Mouse (Mus musculus) heart, adult 11 months (tissue): ENCODE measurements around the gene Gdpgp1.

ENCODE experiments used
- DNase-seq: peaks from one replicate; pipeline ENCODE4 v3.0.0; 2022

Gdpgp1 gene

GRCm38 (mm10) chr7:80199851-80200587 lies 32.6 kb upstream of the Gdpgp1 start:
- peak; percentile 81 for DNase-seq

GRCm38 (mm10) chr7:80200588-80200945 lies 32.1 kb upstream of the Gdpgp1 start:
- peak; percentile 85 for DNase-seq

DNA sequence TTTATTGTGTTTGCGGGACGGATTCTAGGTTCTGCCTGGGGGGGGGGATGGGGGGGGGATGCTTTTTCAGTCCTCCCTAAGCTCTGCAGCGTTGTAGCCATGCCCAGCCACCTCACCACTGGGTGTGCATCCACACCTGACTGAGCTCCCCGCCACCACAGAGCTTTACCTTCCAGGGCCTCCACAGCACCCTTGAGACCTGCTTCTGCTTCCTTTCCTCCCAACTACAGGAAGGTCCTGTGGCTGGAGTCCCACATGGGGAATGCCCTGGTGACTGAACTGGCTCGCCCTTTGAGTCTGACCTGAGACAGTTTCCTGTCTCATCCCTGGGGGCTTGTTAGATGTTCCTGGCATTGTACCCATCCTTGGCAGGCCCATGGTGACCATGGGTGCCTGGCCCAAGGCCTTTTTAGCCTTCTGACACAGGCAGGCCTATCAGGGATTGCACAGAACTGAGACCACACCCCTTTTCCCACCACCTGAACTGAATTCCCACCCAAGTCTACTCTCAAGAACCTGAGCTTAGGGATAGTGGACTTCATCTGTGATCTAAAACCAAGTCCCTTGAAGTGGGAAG lies 31.6 kb upstream of the Gdpgp1 start:
- DNase-seq: peak; percentile 94

GRCm38 (mm10) chr7:80201888-80202540 lies 30.7 kb upstream of the Gdpgp1 start:
- DNase-seq: peak; percentile 90

GRCm38 (mm10) chr7:80202961-80203360 lies 29.7 kb upstream of the Gdpgp1 start:
- peak; percentile 81 for DNase-seq

DNA sequence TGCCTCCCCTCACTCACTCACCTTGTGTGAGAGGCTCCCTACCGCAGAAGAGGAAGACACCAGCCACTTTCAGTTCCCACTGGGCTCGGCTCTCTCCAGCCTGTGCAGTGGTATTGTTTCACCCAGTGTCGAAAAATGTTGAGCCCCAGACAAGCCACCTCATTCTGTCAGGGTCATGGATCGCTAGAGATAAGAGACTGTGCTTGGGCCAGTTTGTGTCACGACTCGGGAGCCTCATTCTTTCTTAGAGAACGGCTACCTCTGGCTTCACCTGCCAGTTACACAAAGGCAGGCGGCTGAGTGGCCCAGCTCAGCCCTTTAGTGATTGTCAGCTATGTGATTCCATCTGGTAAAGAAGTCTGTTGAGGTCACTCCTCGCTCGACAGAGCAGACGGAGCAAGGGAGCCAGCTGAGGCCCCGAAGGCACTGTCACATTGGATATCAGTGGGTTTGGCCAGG lies 29.0 kb upstream of the Gdpgp1 start:
- peak; percentile 93 for DNase-seq

DNA sequence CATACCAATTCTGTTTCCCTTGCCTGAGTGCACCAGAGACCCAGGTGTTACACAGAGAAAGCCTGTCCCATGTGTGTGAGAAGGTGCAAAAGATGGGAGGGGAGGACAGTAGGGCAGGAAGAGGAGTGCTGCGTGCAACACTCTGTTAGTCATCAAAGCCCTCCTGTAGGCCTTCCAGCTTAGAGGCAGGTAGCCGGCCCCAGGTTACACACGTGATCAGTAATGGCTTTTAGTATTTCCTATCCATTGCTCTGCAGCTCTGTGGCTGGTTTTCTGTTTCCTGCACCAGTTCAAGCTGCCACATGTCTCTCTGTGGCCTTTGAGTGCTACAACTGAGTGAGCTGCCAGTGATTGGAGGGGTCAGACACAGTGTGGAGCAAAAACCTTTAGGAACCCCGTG lies 28.3 kb upstream of the Gdpgp1 start:
- peak; percentile 85 for DNase-seq

DNA sequence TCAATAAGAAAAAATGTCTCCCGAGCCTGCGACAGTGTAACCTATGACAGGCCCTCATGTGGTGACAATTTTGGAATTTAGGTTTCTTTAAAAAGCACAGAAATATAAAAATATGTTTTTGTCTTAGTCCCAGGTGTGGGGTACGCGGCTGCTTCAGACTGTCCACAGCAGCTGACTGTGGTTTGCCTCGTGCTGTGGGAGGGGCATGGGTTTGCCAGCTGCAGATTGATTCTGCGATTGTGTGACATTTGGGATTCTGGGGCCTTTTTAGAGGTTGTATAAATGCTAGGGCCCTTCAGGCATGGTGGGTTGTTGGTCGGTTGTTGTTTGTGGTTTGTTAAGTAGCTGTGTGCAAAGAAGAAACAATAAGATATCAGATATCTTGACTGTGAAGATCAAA lies 27.7 kb upstream of the Gdpgp1 start:
- DNase-seq: peak; percentile 78

- peak; percentile 83 for DNase-seq
Measured at GRCm38 (mm10) chr7:80205705-80206589, 26.7 kb upstream of the Gdpgp1 start.

GRCm38 (mm10) chr7:80207314-80207731 lies 25.3 kb upstream of the Gdpgp1 start:
- no peak for DNase-seq

DNA sequence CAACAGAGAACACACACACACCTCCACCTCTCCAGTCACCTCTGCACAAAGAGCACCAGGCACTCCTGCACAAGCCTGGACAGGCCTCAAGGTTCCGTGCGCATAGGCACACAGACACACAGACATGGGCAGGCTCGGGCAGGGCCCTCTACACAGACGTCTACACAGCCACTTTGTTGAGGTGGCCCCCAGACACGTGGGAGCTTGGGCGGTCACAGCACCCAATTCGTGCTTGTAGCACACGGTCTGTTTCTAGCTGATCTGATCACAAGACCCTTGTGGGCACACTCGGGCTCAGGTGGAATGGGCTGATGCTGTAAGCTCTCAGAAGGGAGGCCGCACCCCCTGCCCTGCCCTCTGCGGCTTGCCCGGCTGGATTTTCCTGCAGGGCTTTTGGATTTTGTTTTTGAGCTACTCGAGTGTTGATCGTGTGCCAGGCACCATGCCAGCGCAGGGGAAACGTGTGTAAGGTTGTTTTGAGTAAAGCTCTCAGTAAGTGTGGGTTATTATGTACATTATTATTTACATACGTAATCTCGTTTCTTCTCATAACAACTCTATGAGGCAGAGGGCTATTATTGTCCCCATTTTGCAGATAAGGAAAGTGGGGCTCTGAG lies 24.5 kb upstream of the Gdpgp1 start:
- no peak for DNase-seq

DNA sequence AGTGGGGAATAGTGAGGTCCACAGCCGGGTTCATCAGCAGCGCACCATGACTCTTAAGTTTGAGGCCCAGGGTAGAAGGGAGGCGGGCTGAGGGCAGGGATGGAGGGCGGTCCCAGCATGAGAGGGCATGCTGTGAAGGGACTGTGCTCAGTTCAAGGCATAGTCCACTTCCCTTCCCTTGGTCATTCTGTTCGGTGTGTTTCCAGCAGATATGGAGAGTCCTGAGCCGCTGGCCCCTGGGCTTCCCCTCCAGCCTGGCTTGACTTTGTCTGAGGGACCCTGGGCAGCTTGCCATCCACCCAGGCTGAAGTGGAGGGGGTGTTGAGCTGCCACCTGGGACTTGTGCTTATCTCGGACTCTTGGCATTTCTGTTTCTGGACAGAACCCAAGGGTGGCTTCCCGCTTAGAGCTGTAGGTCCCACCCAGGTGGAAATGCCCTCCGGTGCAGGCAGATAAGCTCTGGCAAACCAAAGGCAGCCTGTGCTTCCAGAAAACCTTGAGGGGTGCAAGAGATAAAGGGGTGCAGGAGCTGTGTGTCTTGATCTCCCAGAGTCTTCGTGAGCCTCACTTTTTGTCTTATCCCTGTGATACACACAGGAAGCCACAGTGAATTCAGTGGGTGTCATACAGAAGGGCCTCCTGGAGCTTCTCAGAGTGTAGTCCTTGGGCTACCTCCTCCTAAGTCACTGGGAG lies 23.8 kb upstream of the Gdpgp1 start:
- peak; percentile 95 for DNase-seq

DNA sequence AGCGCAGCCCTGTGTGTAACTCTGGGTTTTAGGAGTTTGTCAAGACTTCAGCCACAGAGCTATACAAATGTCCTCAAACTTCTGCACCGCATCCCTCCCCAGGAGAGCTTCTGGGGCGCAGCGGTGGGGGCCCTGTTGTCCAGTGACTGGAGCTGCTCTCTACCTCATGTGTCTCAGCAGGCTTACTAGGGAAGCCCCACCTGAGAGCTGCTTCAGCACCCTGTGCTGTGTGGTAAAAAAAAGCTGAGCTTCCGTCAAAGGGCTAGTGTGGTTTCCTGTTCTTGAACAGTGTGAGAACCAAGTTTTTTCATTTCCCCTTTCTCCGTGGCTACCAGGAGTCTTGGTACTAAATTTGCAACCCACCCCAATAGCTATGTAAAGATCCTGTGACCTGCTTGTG lies 23.0 kb upstream of the Gdpgp1 start:
- peak; percentile 97 for DNase-seq

DNA sequence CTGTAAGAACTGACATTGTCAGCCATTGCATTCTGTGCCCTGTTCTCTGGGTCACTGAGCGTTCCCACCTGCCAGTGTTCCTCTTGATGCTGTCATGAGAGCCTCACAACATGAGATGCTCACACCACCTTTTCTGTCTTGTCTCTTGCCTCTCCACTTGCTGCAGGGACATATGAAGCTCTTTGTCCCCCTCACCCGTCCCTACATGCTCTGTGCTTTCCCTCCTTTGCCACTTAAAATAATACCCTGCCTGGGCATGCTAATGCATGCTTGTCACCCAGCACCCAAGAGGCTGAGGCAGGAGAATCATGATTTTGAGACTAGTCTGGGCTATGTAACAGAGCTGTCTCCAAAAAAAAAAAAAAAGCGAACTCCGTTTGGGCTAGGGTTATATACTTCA lies 21.7 kb upstream of the Gdpgp1 start:
- DNase-seq: no peak

DNA sequence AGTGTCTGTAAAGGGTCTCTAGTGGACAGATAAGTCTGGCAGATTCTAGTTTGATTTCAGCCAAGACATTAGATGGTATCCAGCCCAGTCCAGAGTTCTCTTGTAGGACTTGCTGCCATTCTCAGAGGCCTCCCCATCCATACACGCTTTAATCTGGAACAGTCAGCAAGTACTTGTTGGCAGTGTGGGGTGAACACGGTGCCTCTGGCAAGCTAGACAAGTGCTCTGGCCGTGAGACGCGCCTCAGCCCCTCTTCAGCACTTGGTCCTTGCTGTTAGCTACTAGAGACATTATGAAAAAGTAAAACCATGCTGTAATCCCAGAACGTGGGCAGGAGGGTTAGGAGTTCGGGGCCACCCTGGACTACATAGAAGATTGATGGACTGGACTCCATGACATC lies 19.1 kb upstream of the Gdpgp1 start:
- DNase-seq: peak; percentile 88

DNA sequence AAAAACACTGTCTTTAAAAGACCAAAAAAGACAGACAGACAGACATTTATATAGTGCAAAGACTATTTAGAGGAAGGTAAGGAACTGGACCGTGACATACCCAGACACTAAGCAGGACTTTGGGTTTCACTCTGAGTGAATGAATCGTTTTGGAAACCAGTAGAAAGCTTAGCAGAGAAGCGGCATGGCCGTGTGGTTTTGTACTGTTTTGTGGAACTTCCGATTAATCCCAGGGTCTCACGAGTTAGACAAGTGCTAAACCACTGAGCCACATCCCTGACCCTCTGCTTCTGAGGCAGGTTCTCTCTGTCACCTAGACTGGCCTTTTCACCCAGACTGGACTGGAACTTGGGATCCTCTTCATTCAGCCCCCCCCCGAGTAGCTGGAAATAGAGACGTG lies 18.2 kb upstream of the Gdpgp1 start:
- no peak for DNase-seq

DNA sequence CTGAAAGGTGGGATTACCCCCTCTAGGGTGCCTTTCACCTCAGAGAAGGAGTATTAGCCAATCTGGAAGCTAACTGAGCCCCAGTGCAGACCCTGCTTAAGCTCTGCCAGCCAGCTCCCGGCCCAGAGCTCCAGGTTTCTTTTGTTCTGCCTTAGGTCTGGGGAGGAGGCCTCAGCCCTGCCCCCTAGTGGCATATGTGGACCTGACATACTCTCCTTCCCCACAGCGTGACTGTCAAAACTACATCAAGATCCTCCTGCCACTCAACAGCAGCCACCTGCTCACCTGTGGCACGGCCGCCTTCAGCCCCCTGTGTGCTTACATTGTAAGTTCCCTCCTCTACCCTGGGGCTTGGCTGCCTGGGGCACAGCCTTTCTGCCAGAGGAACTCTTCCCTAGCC lies 17.3 kb upstream of the Gdpgp1 start:
- DNase-seq: peak; percentile 96

- peak; percentile 98 for DNase-seq
Measured at GRCm38 (mm10) chr7:80216566-80216965, 16.1 kb upstream of the Gdpgp1 start.

GRCm38 (mm10) chr7:80218666-80219065 lies 14.0 kb upstream of the Gdpgp1 start:
- DNase-seq: no peak

- peak; percentile 87 for DNase-seq
Measured at GRCm38 (mm10) chr7:80220237-80220797, 12.3 kb upstream of the Gdpgp1 start.

DNA sequence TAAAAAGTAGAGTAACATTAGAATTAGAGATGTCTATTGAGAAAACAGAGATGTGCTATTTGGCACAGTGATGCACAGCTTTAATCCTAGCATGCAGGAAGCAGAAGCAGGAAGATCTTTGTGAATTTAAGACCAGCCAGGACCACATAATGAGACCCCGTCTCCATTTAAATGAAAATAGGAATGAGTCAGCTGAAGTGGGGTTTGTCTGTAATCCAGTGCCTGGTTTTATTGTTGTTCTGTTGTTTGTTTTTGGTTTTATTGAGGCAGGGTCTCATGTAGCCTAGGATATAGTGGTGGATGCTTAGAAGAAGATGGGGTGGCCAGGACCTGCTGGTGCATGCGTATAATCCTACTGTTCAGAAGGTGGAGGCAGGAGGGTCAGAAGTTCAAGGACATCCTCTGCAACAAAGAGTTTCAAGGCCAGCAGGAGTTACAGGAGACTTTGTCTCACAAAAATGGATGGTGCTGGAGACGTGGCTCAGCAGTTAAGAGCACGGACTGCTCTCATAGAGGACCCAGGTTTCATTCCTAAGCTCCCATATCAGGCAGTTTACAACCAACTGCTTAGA lies 11.4 kb upstream of the Gdpgp1 start:
- DNase-seq: no peak
